Mouse (Mus musculus) small intestine, adult 2 months (tissue): ENCODE measurements around the gene Rcan1. TPM values are rescaled to one million over a fixed set of nuclear protein-coding genes. Genes with fewer than 3 reads are reported as not detected.

Source experiments
- H3K27ac ChIP-seq: fragments of 200-500 bp; 2 replicates; pipeline ENCODE4 v1.5.1; 2012; ENCODE audit warnings: low read depth, low read length, control low read depth, inconsistent platforms; ENCODE audit not compliant: insufficient read depth
- H3K27me3 ChIP-seq: fragments of 200-500 bp; 2 replicates; pipeline ENCODE4 v1.6.1; 2012; ENCODE audit warnings: mild to moderate bottlenecking, moderate library complexity, low read length, inconsistent platforms; ENCODE audit not compliant: control insufficient read depth, insufficient read depth
- H3K36me3 ChIP-seq: fragments of 200-500 bp; 2 replicates; pipeline ENCODE4 v1.6.1; 2012; ENCODE audit warnings: mild to moderate bottlenecking, low read length, control low read depth, inconsistent platforms; ENCODE audit not compliant: control insufficient read depth, insufficient read depth
- H3K4me1 ChIP-seq: fragments of 200-500 bp; 2 replicates; pipeline ENCODE4 v1.6.1; 2012; ENCODE audit warnings: low read length, inconsistent platforms, mixed read lengths; ENCODE audit not compliant: control insufficient read depth, insufficient read depth, insufficient read length
- H3K4me3 ChIP-seq: fragments of 200-500 bp; 2 replicates; pipeline ENCODE4 v1.5.1; 2012; ENCODE audit warnings: low read depth, mild to moderate bottlenecking, control low read depth, inconsistent platforms, low read length, moderate library complexity
- CTCF ChIP-seq: fragments of 200-500 bp; IDR thresholded peaks from 2 replicates; pipeline ENCODE4 v1.5.1; 2012; ENCODE audit warnings: low read depth, mild to moderate bottlenecking, control low read depth, inconsistent platforms, low read length, moderate library complexity, mixed read lengths; ENCODE audit not compliant: insufficient replicate concordance, insufficient read length; ENCODE audit errors: extremely low read depth
- POLR2A ChIP-seq: fragments of 200-500 bp; IDR thresholded peaks from 2 replicates; pipeline ENCODE4 v1.6.1; 2012; ENCODE audit warnings: low read depth, mild to moderate bottlenecking, control low read depth, inconsistent platforms, low read length, moderate library complexity
- WGBS: fragments of 180-500 bp; shearing (Covaris S2); methylation state at CpG from one replicate; pipeline ENCODE4 v1.1.7; 2018; 5-methylcytosine and 5-hydroxymethylcytosine counted together
- polyA plus RNA-seq: library from polyadenylated mRNA; depleted of rRNA; stranded (reverse); fragments of >200 nt; gene quantifications from 2 replicates; pipeline ENCODE4 v1.2.3, GENCODE M21; 2012

Gene Rcan1
- polyA plus RNA-seq, 1 experiment = 9.7 TPM

DNA sequence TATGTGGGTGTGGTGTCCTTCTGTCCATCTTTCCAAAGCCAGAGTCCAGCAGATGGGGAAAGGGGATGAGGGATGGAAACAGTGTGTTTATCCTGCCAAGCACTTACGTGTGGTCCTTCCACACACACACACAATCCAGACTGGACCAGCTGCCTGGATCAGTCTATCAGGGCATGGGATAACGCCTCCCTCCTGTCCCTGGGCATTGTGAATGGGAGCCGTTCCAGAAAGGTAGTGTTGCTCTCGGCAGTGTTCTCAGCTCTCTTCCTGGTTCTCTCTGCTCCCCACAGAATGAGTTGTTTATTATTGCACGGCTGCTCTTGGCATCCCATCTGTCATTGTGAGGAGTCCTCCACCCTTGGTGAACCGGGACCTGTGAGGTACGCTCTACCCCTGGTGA, 110.0 kb downstream of the Rcan1 start:
- no peaks in the 10 kb centered on the region for H3K27me3 ChIP-seq
- H3K4me1 ChIP-seq = no peaks in the 10 kb centered on the region
- TF ChIP-seq CTCF = no peak
- TF ChIP-seq POLR2A = no peak
- no peak overlapping the region for H3K27ac ChIP-seq
- 49% methylated on average over 7 of the region's 7 CpGs for WGBS
- H3K4me3 ChIP-seq = no peak overlapping the region
- no peaks in the 10 kb centered on the region for H3K36me3 ChIP-seq

GRCm38 (mm10) chr16:92359229-92359628, 111.4 kb downstream of the Rcan1 start, which contains the start of gene Kcne1:
Gene Kcne1 (minus strand): TSS chr16:92359468.
- no peaks in the 10 kb centered on the region for H3K36me3 ChIP-seq
- 37% methylated on average over 9 of the region's 9 CpGs for WGBS
- H3K4me1 ChIP-seq = no peaks in the 10 kb centered on the region
- no peaks in the 10 kb centered on the region for H3K27me3 ChIP-seq
- H3K27ac ChIP-seq = no peak within 1 kb of the TSS
- TF ChIP-seq CTCF = no peak
- no peak for TF ChIP-seq POLR2A
- H3K4me3 ChIP-seq = no peak within 1 kb of the TSS

- no peak overlapping the region for H3K4me3 ChIP-seq
- 51% methylated on average over 9 of the region's 9 CpGs for WGBS
- H3K4me1 ChIP-seq = no peaks in the 10 kb centered on the region
- H3K27ac ChIP-seq = no peak overlapping the region
- TF ChIP-seq POLR2A (no peak), CTCF (no peak)
- H3K36me3 ChIP-seq = no peaks in the 10 kb centered on the region
- no peaks in the 10 kb centered on the region for H3K27me3 ChIP-seq
Observed at GRCm38 (mm10) chr16:92358734-92359133, 111.9 kb downstream of the Rcan1 start.

GRCm38 (mm10) chr16:92357566-92357965, 113.1 kb downstream of the Rcan1 start:
- Histone ChIP-seq H3K27ac (no peak overlapping the region), H3K36me3 (no peaks in the 10 kb centered on the region), H3K4me1 (no peaks in the 10 kb centered on the region), H3K27me3 (no peaks in the 10 kb centered on the region), H3K4me3 (no peak overlapping the region)
- no peak for TF ChIP-seq CTCF
- TF ChIP-seq POLR2A = no peak
- WGBS = 89% methylated on average over 10 of the region's 10 CpGs

- Histone ChIP-seq H3K4me1 (no peaks in the 10 kb centered on the region), H3K27ac (no peak overlapping the region), H3K27me3 (no peaks in the 10 kb centered on the region), H3K4me3 (no peak overlapping the region), H3K36me3 (no peaks in the 10 kb centered on the region)
- WGBS = 63% methylated on average over 9 of the region's 9 CpGs
- TF ChIP-seq CTCF (no peak), POLR2A (no peak)
Observed at GRCm38 (mm10) chr16:92357023-92357422, 113.6 kb downstream of the Rcan1 start.

DNA sequence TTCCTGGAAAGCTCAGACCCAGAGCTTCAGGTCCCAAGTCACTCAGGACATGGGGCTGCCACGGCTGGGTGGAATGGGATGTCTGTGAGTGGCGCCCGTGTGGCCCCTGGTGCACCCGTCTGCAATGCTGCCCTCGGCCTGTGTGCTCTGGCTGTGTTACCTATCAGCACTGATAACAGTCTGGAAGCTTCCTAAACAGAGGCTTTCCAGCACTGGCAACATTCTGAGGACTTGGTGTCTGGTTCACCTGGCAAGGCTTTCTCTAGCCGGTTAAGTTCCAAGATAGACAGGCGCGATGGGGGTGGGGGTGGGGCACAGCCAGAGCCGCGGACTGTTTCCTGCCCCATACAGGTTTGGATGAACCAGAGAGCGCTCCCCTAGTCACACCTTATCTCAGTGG, 114.7 kb downstream of the Rcan1 start:
- Histone ChIP-seq H3K4me3 (no peak overlapping the region), H3K27ac (no peak overlapping the region), H3K4me1 (no peaks in the 10 kb centered on the region), H3K36me3 (no peaks in the 10 kb centered on the region), H3K27me3 (no peaks in the 10 kb centered on the region)
- TF ChIP-seq POLR2A (no peak), CTCF (no peak)
- 60% methylated on average over 11 of the region's 11 CpGs for WGBS

DNA sequence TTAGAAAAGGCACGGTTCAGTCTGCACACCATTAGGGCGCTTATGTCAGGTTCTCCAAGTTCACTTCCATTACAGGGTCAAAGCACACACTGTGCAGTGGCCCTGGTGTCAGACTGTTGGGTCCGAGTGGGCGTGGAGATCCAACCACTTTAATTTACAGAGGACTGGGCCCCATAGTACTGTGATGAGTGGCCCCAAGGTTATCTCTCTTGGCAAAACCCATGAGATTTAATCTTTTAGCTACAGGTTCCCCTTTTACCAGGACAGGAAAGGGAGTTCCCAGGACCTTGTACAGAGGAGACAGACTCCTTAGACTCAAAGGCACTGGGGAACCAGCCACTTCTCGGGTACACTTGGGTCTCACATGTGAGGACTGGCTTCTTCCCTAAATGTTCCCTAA, 115.3 kb downstream of the Rcan1 start:
- WGBS = 52% methylated on average over 5 of the region's 5 CpGs
- no peak for TF ChIP-seq POLR2A
- TF ChIP-seq CTCF = no peak

GRCm38 (mm10) chr16:92353897-92354296, 116.8 kb downstream of the Rcan1 start:
- Histone ChIP-seq H3K4me1 (no peaks in the 10 kb centered on the region), H3K36me3 (no peaks in the 10 kb centered on the region), H3K27me3 (no peaks in the 10 kb centered on the region), H3K27ac (no peak overlapping the region), H3K4me3 (no peak overlapping the region)
- no peak for TF ChIP-seq CTCF
- TF ChIP-seq POLR2A = no peak
- 75% methylated on average over 2 of the region's 2 CpGs for WGBS

More for the DNA sequence above, 115.3 kb downstream of the Rcan1 start:
- Histone ChIP-seq H3K36me3 (no peaks in the 10 kb centered on the region), H3K27me3 (no peaks in the 10 kb centered on the region), H3K4me1 (no peaks in the 10 kb centered on the region), H3K27ac (no peak overlapping the region), H3K4me3 (no peak overlapping the region)
